Mouse (Mus musculus) erythroid progenitor cell, adult 5-6 weeks (primary cell): ENCODE data around the gene Klhl25. TPM values are rescaled to one million over a fixed set of nuclear protein-coding genes. Genes with fewer than 3 reads are reported as not detected.
A peak's percentile ranks its signal among the peaks of the same experiment; 100 is the strongest.
"Not testable (repeated sequence)": the region's sequence is repeated elsewhere in the genome, so short reads cannot be mapped to it uniquely, and the experiment has no call there.

ENCODE experiments used
- ATAC-seq: replicated peaks from 2 replicates; pipeline ENCODE4 v1.8.0; 2016; ENCODE audit warnings: moderate number of reproducible peaks, mild to moderate bottlenecking, moderate TSS enrichment, inconsistent platforms; ENCODE audit not compliant: poor library complexity, low FRiP score, severe bottlenecking
- total RNA-seq, 2 experiments: library from RNA; stranded (forward) in 1 of 2; stranded (reverse) in 1 of 2; fragments of 150-400 nt in 1 of 2; fragments of 186-747, 209-891 nt in 1 of 2; gene quantifications; 2 replicates each; pipeline versions ENCODE4 v1.2.3 to v1.2.4; 2015 to 2017; ENCODE audit warnings: low replicate concordance in 2 of 2

The Klhl25 gene
- total RNA-seq, 2 experiments from 2014 or later: 28.1 to 41.9 TPM

DNA sequence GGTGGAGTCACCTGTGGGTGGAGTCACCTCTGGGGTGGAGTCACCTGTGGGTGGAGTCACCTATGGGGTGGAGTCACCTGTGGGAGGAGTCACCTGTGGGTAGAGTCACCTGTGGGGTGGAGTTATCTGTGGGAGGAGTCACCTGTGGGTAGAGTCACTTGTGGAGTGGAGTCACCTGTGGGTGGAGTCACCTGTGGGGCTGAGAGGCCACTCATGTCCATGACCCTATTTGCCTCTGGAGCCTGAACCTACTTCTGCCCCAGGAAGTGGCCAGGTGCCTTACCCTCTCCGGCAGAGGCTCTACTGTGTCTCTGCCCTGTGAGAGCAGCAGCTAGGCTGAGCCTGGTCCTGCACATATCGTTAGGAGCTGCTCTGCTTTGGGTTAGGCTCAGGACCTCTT lies 20.6 kb downstream of the Klhl25 start:
- ATAC-seq: no peak

DNA sequence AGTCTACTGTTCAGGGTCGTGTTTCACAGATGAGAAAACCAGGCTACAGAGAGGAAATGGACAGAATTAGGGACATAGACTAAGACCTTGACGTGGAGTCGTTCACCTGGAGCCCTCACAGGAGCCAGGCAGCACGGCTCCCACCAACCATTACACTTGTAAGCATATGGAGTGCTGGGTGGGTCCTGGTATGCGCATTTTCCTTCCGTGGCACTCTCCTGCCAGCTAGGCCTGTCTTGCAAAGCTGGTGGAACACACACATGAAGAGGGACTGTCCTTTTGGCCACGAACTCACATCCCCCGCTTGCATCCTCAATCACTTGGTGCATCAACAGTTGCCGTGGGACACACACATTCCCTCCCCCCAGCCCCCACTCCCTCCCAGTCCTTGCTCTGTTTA lies 22.4 kb downstream of the Klhl25 start:
- no peak for ATAC-seq

DNA sequence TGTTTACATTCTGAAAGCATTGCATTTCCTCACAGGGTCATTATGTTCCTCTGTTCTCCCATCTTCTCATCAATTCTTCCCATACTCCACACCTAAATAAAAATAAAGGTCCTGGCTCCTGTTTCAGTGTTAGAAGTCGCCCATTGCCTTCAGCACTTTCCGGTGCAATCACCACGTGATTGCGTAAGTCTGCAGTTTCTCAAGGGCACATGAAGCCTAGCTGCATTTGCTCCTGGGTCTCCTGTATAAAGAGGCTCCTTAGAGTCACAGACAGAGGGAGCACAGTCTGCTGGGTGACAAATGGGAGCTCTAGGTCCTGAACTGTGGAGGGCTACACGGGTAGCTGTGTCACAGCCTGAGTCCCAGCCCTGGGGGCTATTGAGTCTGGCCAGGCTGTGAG lies 24.1 kb downstream of the Klhl25 start:
- ATAC-seq: no peak

DNA sequence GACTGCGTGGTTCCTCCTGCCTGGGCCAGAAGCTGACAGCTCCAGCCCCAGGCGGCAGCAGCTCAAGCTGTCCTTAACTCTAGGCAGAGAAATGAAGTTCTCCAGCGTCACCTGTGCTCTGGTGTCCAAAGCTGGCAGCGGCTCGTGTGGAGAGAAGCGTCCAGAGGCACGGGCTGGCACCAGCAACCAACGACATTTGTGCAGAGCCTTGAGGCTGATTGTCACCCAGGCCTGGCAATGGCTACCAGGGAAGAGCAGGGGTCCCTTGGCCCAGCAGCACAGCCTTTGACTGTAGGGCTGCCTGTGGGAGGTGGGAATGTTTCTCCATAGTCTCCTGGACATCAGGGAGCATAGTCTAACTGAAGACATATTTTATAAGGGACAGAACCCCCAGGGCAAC lies 24.6 kb downstream of the Klhl25 start:
- no peak for ATAC-seq

DNA sequence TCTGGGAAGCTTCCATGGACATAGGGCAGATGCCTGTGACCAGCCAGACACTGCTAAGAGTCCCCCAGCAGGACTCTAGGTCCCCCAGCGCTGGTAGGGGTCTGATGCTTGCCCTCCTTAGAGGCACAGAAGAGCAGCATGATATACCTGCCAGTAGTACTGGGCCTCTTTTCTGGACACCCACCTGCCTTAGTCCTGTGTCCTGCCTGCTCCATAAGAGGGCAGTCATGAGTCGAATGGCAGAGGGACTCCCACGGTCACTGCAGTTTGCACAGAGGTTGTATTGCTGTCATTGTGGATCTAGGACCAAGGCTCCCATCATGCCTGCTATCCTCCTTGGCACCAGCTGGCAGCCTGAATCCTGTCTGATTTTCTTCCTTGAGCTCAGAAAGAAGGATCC lies 25.1 kb downstream of the Klhl25 start:
- ATAC-seq: no peak; the same call in 1 of the 2 replicates

DNA sequence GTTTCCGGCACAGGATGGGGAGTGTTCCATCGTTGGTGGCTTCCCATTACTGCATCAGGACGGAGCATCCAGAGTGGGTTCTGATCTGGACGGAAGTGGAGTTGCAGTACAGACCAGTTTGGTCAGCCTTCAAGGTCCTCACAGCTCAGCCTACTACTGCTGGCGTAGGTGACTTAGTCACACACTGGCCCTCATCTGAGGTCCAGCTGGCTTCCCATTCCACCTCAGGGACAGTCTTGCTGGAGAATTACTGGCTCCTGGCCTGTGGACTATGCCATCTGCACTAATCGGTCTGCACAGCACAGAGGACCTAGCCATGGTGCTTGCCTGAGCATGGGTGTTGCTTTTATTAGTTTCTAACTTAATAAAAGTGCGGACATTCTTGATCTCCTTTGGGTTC lies 25.6 kb downstream of the Klhl25 start:
- no peak for ATAC-seq

DNA sequence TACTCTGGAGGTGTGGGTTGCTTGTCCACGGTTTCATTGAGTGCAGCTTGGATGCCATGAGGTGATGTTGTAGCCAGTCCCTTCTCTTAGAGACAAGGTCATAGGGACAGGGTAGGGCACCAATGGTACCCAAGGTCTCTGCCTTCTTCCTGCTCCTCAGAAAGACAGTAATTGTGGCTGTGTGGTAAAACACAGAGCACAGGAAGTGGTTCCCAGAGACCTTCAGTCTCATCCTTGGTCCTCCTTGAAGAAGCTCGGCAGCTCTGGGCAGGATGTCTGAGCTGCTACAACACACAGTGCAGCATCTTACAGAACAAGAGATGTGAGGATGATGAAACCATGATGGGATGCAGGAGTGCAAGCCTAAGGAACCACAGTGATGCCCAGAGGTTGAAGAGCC lies 31.3 kb downstream of the Klhl25 start:
- not testable (repeated sequence) for ATAC-seq

DNA sequence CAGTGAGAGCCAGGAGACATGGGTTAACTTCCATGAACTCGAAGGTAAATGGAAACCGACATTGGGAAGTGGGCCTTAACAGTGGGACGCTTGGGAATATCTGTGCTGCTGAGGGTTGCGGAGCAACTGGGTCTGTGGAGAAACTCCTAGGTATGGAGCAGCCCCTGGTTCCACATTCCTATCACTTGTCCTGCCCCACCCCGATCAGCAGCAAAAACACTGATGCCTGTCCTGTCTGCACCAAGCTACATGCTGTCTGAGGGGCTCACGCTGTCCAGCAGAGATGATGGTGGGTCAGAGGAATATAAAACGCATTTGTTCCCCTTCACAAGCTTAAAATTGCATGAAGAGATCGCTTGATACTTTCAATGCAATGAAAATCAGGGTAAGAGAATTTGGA lies 32.1 kb downstream of the Klhl25 start:
- no peak for ATAC-seq

DNA sequence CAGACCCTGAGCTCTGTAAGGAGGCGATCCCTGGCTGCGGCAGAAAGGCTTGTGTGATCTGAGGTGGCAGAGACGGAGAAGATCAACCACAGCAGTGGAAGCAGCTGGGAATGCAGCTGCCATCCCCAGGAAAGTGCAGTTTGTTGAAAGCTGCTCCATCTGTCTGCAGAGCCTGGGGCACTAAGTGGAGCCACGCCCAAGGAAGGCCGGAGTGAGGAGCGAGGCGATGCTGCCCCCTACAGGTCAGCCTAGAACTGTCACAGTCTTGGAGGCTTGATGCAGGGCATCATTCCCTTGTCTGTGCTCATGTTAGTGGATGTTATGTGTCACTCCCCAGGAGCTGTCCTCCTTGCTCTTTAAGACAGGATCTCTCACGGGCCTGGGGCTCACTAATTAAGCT lies 32.5 kb downstream of the Klhl25 start:
- peak; percentile 95 for ATAC-seq

DNA sequence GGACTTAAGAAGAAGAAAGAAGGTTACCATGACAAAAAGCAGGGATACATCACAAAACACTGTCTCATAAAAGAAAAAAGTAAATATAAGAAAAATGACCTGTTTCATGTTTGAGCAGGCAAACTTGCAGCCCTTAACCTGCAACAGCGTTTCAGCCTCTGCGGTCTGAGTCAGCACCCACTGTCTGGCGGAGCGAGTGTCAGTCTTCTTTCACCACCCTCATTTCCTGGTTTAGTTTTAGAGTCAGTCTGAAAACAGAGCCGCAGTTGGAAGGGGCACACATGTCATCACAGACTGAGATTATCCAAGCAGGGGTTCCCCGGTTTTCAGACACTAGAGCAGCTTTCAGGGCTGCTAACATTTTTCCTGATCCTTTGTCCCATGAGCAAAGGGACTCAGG lies 33.3 kb downstream of the Klhl25 start:
- ATAC-seq: no peak

DNA sequence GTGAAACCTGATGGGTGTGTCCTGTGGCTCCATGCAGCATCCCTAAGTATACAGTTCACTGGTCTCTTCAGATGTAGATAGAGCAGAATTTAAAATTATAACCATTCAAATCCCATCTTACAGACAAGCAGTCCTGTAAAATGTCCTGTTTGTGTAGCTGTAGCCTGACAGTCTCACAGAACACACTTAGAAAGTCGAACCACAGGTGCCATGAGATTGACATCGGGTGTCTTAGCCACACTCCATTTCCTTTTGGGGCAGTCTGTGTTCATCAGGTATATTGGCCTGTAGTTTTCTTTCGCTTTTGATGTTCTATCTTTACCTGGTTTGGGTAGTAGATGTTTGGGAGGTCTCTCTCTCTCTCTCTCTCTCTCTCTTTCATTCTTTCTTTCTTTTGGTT lies 33.7 kb downstream of the Klhl25 start:
- ATAC-seq: no peak

DNA sequence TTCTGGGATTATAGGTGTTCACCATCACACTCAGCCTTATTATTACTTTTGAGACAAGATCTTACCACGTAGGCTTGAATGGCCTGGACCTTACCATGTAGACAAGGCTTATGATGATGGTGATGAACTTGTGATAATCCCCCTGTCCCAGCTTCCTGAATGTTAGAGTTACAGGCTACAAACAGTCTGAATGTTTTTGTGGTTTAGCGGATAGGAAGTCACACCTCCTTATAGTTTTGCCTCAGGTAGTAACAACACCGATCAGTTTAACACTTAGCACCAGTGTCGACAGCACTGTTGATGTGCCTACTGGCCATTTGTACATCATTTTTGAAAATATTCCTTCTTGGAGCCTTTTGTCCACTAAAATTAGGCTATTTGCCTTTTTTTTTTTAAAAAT lies 43.4 kb downstream of the Klhl25 start:
- no peak for ATAC-seq

DNA sequence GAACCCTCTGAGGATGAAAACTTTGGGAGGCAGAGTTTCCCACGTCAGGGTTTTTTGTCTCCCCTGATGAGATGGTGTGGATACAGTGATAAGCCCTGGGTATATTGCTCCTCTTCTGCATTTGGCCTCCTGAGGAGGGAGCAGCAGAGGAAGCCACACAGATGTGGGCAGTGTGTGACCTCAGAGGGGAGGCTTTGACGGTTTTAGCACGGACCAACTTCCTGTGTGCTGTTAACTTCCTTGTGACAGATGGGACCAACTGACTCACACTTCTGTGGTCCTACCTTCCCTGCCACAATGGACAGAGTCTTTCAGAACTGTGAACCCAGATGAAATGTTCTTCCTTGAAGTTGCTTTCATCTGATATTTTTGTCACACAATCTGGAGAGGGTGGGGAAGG lies 44.6 kb downstream of the Klhl25 start:
- ATAC-seq: no peak

DNA sequence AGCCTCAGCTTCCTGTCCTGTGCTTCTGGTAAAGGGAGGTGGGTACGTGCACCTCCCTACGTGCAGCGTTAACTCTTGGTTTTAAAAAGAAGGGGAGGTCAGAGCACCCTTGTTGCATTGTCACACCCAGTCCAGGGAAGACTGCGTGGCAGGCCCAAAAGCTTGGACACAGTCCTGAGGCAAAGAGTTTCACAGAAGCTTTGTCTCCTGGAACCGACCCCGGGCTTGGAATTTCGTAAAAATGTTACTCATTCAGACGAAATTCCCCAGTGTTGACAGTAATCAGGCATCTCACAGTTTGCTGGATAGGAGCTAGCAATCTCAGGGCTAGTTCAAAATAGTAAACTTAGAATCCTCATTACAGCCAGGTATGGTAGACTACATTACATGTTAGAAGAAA lies 45.6 kb downstream of the Klhl25 start:
- ATAC-seq: no peak

DNA sequence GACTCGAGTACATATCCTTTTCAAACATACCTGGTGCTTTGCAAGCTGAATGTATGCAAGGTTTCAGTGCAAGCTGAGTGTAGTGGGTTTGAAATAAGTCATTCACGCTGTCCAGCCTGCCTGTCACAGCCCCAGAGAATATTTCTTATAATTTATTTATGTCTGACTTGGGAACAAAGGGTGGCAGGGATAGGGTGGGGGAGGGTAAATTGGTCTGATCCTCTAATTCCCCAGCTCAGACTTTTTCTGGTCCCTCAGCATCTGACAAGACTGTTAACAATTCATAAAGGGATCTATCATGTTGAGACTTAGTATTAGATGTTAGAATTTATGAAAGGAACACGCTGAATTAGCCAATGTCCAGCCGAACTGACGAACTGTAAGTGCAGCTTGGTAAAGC lies 48.9 kb downstream of the Klhl25 start:
- ATAC-seq: no peak

DNA sequence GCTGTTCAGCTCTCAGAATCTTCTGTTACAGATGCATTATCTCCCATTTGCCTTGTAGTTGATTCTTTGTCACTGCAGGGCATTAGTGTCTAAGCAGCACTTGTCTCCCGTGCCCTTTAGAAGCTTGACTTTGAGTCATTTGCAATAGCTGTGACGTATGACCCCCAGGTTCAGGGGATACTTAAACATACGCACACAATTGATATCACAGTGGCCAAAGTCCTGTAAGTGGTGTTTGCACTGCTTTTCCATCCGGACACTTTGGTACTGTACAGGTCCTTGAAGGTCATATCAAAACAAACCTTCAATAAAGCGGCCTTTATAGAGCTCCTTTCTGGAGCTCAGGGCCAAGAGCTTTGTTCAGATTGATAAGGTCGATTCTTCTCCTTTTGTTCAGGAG lies 51.0 kb downstream of the Klhl25 start:
- ATAC-seq: no peak

DNA sequence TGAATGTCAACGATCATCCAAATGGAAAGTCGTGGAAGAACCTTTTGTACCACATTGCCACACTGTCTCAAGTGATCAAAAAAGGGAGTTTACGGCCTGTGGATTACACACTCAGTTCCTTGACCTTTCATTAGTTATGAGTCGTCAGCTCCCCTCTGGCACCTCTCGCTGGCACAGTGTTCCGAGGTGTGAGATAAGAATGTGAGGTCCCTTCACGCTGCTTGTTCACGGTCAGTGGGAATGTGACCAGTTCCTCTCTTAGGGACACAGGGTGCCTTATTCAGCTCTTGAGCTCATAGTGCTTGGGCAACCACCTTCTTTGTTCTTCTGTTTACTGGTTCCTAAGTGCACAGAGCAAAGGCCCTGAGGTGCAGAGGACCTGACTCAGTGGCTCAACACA lies 51.4 kb downstream of the Klhl25 start:
- no peak for ATAC-seq

DNA sequence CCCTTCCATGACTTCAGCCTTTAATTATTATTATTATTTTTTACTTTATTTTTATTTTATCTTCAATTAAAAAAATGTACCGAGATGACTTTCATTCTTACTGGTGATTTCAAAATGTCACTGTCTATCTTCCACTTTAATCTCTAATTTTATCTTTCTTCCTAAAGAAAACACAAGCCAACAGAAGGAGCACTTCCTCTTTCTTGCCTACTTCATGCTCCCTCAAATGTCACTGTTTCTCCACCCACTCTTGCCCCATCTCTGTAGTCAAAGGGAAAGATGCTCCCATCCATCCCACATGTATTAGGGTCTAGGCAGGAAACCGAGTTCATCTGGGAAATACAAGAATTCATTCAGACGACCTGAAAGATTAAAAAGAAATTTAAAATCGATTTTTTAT lies 51.8 kb downstream of the Klhl25 start:
- ATAC-seq: no peak

DNA sequence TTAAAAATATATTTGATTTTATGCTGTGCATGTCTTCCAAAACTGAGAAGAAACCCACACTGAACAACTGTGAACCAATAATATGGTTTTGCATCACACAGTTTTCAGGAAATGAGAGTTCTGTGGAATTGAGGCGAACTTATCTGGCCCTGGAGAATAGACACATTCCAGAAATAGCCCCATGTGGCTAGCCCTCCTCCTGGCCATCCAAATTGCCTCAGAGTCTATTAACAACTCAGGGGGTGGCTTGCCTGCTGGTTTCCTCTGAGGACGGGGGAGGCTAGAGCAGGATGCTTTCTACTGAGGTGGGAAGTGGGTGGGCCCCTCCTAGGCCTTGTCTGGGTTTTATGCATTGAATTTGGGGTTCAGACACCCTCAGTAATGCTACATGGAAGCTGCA lies 57.0 kb downstream of the Klhl25 start:
- ATAC-seq: no peak

DNA sequence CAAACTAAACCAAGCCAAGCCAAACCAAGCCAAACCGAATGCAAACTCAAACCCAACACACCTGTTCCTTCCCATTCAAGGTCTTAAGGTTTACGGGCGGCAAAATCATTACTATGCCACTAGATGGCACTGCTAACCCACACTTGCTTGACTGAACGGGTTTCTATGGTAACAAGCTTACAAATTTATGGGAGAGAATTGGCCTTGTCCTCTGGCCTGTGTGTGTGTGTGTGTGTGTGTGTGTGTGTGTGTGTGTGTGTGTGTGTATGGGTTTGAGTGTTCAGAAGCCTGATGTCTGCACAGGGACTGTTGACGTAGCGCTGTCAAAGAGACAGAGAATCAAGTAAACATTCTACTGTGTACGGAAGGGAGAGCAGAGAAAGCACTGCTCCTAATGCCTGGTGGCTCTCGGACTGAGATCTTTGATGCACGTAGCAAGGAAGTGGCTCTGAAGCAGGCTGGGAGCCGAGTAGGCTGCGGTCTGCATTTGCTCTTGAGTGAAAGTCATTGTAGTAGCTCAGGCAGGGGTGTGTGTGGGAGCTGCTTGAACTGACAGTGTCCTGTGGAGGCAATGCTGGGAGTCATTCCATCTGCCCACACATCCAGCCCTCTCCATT lies 62.0 kb downstream of the Klhl25 start:
- peak; percentile 64; the same call in 1 of the 2 replicates for ATAC-seq

DNA sequence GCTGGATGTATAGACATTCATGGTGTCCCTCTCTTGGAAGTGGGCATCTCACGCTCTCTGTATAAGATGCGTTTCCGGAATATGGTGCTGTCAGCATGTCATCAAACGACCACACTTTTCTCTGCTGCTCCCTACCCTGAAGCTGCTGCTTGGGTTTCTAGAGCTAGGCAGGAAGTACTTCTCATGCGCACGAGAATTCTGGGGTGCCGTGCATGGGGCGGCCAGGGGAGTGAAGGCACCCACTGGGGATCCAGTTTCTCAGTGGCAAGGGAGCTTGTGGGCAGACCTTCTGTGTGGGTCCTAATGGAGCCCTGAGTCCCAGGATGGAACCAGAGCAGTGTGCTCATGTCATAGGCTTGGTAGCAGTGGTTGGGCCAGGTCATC lies 62.5 kb downstream of the Klhl25 start:
- no peak for ATAC-seq

DNA sequence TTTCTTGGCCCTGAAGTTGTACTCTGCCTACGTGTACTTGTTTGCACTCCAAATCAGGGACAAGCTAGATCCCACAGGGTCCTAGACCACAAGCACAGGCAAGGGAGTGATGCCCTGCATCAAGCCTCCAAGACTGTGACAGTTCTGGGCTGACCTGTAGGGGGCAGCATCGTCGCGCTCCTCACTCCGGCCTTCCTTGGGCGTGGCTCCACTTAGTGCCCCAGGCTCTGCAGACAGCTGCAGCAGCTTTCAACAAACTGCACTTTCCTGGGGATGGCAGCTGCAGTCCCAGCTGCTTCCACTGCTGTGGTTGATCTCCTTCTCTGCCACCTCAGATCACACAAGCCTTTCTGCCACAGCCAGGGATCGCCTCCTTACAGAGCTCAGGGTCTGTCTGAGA lies 65.8 kb downstream of the Klhl25 start:
- ATAC-seq: peak; percentile 80

DNA sequence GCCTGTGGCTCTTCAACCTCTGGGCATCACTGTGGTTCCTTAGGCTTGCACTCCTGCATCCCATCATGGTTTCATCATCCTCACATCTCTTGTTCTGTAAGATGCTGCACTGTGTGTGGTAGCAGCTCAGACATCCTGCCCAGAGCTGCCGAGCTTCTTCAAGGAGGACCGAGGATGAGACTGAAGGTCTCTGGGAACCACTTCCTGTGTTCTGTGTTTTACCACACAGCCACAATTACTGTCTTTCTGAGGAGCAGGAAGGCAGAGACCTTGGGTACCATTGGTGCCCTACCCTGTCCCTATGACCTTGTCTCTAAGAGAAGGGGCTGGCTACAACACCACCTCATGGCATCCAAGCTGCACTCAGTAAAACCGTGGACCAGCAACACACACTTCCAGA lies 67.4 kb downstream of the Klhl25 start:
- ATAC-seq: not testable (repeated sequence)
